ENCODE assay signal across 8 mouse cellular contexts in the genomic region with DNA sequence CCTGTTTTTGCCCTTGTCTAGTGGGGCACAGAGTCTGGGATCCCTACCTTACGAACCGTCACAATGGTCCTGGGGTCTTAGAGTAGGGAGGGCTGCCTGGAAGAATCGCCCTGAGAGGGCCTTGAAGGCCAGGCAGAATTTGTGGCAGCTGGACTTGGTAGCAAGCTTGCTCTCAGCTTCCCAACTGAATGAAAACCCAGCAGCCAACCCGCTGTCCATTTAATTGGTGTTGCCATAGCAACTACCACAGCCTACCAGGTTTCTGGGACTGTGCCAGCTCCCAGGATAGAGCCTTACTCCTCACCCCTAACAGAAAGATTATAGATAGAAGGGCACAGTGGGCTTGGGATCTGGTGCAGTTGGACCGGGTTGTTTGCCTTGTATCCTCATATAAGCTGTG. TPM values are rescaled to one million over a fixed set of nuclear protein-coding genes. Genes with fewer than 3 reads are reported as not detected.
DNase-seq lines count a peak whose midpoint lies in the region; ATAC-seq lines count a peak whose summit lies in the region.

No protein-coding gene starts in this region.

- peak; percentile 43 for ATAC-seq in hindbrain, embryonic 11.5 days (ENCODE audit: low FRiP score)
- ATAC-seq in megakaryocyte-erythroid progenitor cell, adult 5-6 weeks (replicated peaks; ENCODE audit: low FRiP score, low TSS enrichment, poor library complexity, severe bottlenecking), result 0 out of 2 replicates have a peak, but pooled peaks have one; percentile 42

- H3K27ac ChIP-seq in hindbrain, embryonic 11.5 days (ENCODE audit: low read depth, low read length), result peak overlapping the region; percentile 94

- no peak overlapping the region for H3K4me2 ChIP-seq in hindbrain, embryonic 11.5 days (replicated peaks; ENCODE audit: low read depth, low read length)

- H3K4me3 ChIP-seq in hindbrain, embryonic 11.5 days (ENCODE audit: low read depth, low read length), result no peak overlapping the region

- 48% methylated on average over 5 of the region's 5 CpGs for WGBS in hindbrain, embryonic 11.5 days

- H3K27me3 ChIP-seq in hindbrain, embryonic 11.5 days (ENCODE audit: control insufficient read depth, insufficient read depth, low read length), result no peaks in the 10 kb centered on the region

- peaks cover 34% of the 10 kb centered on the region for H3K4me1 ChIP-seq in hindbrain, embryonic 11.5 days (replicated peaks; ENCODE audit: control insufficient read depth, insufficient read depth, low read length)

- DNase-seq in adrenal gland, adult (ENCODE audit: inconsistent age in 2 of 2, low spot score in 1 of 2), result peak; percentile 39 to 74
- DNase-seq in adrenal gland, postnatal 4 days (ENCODE audit: low spot score in 2 of 2), result no peak
- peak; percentile 61 for DNase-seq in cerebellum, adult 8-10 months
- peak; percentile 80 for DNase-seq in hindbrain, embryonic 11.5 days (ENCODE audit: low spot score)
- DNase-seq in telencephalon, adult 2 months (ENCODE audit: low read depth, low spot score), result peak; percentile 51
- no peak for DNase-seq in thymus, postnatal 4 days
- no peak for DNase-seq in ovary, adult 18-20 months (ENCODE audit: low spot score)

- no peaks in the 10 kb centered on the region for H3K36me3 ChIP-seq in hindbrain, embryonic 11.5 days (ENCODE audit: control insufficient read depth, insufficient read depth, low read length)

- H3K9me3 ChIP-seq in hindbrain, embryonic 11.5 days (ENCODE audit: control insufficient read depth, low read length), result no peaks in the 10 kb centered on the region

- H3K9ac ChIP-seq in hindbrain, embryonic 11.5 days (ENCODE audit: low read depth, low read length), result no peak overlapping the region

RNA-seq across cellular contexts. Expression of a gene that starts 34.7 kb away (rescaled TPM):
- 1 to 10 TPM; 8.8 to 8.9 TPM for total RNA-seq in adrenal gland, postnatal 4 days (2021)
- polyA plus RNA-seq in hindbrain, embryonic 11.5 days (2014; fragmentation: Nextera tagmentation; extraction: Ambion mirVana), result 22.6 and 24.9 TPM in 2 replicates
- total RNA-seq in megakaryocyte-erythroid progenitor cell, adult 5-6 weeks (2014; fragmentation: Nextera tagmentation), result 7.4 and 10.9 TPM in 2 replicates
- total RNA-seq in megakaryocyte-erythroid progenitor cell, adult 5-6 weeks (2017), result 4.9 and 5.6 TPM in 2 replicates

RNA-seq across cellular contexts. Expression of a gene that starts 42.8 kb away (rescaled TPM):
- total RNA-seq in adrenal gland, postnatal 4 days (2021), result 100 to 1,000 TPM; 108 to 111 TPM
- polyA plus RNA-seq in hindbrain, embryonic 11.5 days (2014; fragmentation: Nextera tagmentation; extraction: Ambion mirVana), result 224 and 249 TPM in 2 replicates
- total RNA-seq in megakaryocyte-erythroid progenitor cell, adult 5-6 weeks (2014; fragmentation: Nextera tagmentation), result 256 and 308 TPM in 2 replicates
- 300 and 428 TPM in 2 replicates for total RNA-seq in megakaryocyte-erythroid progenitor cell, adult 5-6 weeks (2017)

RNA-seq across cellular contexts. Expression of a gene that starts 52.9 kb away (rescaled TPM):
- 10 to 100 TPM; 76.9 to 89.9 TPM for total RNA-seq in adrenal gland, postnatal 4 days (2021)
- polyA plus RNA-seq in hindbrain, embryonic 11.5 days (2014; fragmentation: Nextera tagmentation; extraction: Ambion mirVana), result 118 and 135 TPM in 2 replicates
- total RNA-seq in megakaryocyte-erythroid progenitor cell, adult 5-6 weeks (2014; fragmentation: Nextera tagmentation), result 51.1 and 53.5 TPM in 2 replicates
- 49.8 and 60.8 TPM in 2 replicates for total RNA-seq in megakaryocyte-erythroid progenitor cell, adult 5-6 weeks (2017)

Comparison
In these comparisons a context has a peak if more than half of its experiments do, and no peak if none do; other contexts are left out.
1. DNase-seq: peak in adrenal gland, adult (2 of 2), cerebellum, adult 8-10 months (single experiment), hindbrain, embryonic 11.5 days (single experiment) and telencephalon, adult 2 months (single experiment); none in adrenal gland, postnatal 4 days (0 of 2), thymus, postnatal 4 days (single experiment) and ovary, adult 18-20 months (single experiment).